Mouse (Mus musculus): ENCODE results near the gene Hdac4.

DNA sequence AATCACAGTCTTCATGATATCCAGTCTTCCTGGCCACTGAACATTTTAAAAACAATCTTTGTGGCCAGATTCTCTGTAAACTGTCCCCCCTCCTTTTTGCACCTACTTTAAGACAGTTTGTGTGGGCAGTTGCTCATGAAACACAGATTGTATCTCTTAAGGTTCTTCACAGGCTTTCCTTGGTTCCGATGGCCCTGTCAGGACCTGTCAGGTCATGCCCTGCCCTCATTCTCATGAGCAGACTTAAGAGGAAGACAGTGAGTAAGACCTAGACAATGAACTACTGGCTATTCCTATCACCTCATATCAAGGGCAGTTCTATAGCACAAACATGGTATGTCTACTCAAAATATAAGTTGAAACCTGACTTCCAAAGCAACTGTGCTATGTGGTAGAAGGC lies 135.9 kb downstream of the Hdac4 start:
- TF ChIP-seq POLR2A (IDR thresholded peaks at IDR 0.05; ENCODE audit: low read depth, low read length) (no peak), CTCF (IDR thresholded peaks at IDR 0.05; ENCODE audit: borderline replicate concordance, insufficient read depth, low read length) (no peak)
